Mouse (Mus musculus) spleen, postnatal 36 days (tissue): Measurements from ENCODE around the gene Abca3.
"Not testable (repeated sequence)": the region's sequence is repeated elsewhere in the genome, so short reads cannot be mapped to it uniquely, and the experiment has no call there.

Experiments
- DNase-seq, 2 experiments: peaks; one replicate each; pipeline ENCODE4 v3.0.0; 2022; ENCODE audit warnings: low spot score in 2 of 2, mixed read lengths in 1 of 2

The Abca3 gene

GRCm38 (mm10) chr17:24441148-24441547, 89.4 kb downstream of the Abca3 start:
- no peak for DNase-seq

- DNase-seq = no peak
These were observed 90.4 kb downstream of the Abca3 start for GRCm38 (mm10) chr17:24442107-24442506.

- DNase-seq = no peak
These were observed 90.9 kb downstream of the Abca3 start, which contains the start of gene Dnase1l2 for GRCm38 (mm10) chr17:24442632-24443155. Dnase1l2 (minus strand) TSS chr17:24443105.

- no peak for DNase-seq
These were observed 91.7 kb downstream of the Abca3 start for GRCm38 (mm10) chr17:24443409-24443808.

DNA sequence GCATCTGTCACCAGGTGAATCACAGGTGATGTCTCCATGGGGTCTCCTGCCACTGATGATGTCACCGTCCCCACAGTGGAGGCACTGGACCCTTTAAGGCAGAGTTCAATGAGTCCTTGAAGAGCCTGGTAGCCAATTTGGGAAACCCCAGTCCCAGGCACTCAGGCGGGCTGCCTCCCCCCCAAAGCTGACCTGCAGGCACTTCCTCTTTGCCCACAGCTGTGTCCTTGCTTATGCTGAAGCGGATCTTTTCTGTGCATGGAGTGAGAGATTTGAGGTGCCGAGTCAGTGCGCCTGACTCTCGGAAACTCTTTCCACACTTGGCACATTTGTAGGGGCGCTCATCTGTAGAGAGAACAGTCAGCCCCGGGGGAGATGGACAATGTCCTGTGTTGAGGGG, 94.8 kb downstream of the Abca3 start:
- no peak for DNase-seq

- no peak for DNase-seq
These were observed 97.8 kb downstream of the Abca3 start for GRCm38 (mm10) chr17:24449507-24449906.

GRCm38 (mm10) chr17:24451220-24451619, 99.5 kb downstream of the Abca3 start:
- DNase-seq = no peak

- peak in 1 of 2 experiments; percentile 40 for DNase-seq
These were observed 101.6 kb downstream of the Abca3 start for GRCm38 (mm10) chr17:24453372-24453771.

DNA sequence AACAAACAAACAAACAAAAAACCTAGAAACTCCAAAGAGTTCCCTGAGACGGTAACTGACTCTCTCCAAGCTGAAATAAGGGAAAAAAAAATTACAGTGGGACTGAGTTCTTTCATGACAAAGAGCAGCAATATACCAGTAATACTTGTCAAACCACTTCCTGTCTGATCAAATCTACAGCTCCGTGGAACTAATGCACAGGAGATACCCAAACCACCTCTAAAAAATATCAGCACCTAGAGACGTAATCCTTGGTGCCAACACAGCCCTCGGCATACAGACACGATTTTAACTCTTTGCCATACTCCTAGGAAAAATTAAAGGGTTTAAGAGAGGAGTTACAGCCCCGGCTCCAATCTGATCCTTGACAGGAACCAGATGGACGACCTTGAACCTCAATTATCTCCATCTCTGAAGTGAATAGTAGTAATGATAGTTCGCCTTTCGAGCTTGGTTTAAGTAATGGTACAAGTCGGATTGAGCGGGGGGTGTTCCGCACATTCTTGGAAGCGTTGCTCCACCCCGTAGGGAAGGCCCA, 102.5 kb downstream of the Abca3 start:
- DNase-seq = no peak

- peak; percentile 100 for DNase-seq
These were observed 103.2 kb downstream of the Abca3 start for GRCm38 (mm10) chr17:24454756-24455522.

DNA sequence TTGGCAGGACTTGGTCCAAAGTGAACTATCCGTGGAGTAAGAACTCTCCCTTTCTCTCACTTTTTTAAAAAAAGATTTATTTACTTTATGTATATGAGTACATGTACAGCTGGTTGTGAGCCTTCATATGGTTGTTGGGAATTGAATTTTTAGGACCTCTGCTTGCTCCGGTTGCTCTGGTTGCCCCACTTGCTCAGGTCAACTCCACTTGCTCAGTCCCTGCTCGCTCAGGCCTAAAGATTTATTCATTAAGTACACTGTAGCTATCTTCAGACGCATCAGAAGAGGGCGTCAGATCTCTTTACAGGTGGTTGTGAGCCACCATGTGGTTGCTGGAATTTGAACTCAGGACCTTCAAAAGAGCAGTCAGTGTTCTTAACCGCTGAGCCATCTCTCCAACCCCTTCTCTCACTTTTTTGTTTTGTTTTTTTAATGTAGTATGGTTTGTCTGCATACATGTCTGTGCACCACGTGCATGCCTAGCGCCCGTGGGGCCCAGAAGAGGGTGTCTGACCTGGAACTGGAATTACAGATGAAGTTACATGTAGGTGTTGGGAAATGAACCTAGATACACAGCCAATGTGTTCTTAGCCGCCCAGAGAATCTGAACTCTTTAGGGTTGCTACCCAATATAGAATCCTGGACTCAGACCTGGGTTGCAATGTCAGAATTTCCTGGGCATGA, 103.9 kb downstream of the Abca3 start:
- not testable (repeated sequence) for DNase-seq
